Mouse (Mus musculus): ENCODE results near the gene Nxn. TPM values are rescaled to one million over a fixed set of nuclear protein-coding genes. Genes with fewer than 3 reads are reported as not detected.

The Nxn gene
- polyA plus RNA-seq, 1 experiment from 2014 or later = 52.3 TPM

DNA sequence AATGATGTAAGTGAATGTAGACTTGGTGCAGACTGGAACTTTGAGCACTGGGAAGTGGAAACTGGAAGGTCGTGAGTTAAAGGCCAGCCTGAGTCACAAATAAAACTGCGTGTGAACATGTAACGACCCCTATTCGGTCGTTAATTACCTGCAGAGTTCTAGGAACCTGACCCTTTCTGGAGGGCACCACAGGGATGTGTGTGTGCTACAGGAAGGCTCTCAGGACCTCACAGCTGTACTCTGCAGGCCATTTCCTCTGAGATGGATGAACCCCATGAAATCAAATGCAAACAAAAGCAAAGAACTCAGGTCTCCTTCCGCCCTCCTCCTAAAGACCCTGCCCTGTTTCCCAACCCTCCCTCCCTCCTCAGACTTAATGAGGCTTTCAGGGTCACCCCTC lies 89.9 kb downstream of the Nxn start:
- Histone ChIP-seq H3K36me3 (ENCODE audit: control insufficient read depth, insufficient read depth, low read length) (no peaks in the 10 kb centered on the region), H3K9me3 (ENCODE audit: control insufficient read depth, low read length) (no peaks in the 10 kb centered on the region), H3K4me1 (replicated peaks; ENCODE audit: control insufficient read depth, insufficient read depth, low read length) (peaks cover 27% of the 10 kb centered on the region), H3K27ac (ENCODE audit: low read depth, low read length) (no peak overlapping the region), H3K9ac (ENCODE audit: low read length) (no peak overlapping the region), H3K27me3 (ENCODE audit: control insufficient read depth, insufficient read depth, low read length) (no peaks in the 10 kb centered on the region), H3K4me3 (ENCODE audit: low read depth, low read length) (no peak overlapping the region), H3K4me2 (ENCODE audit: low read depth, low read length, severe bottlenecking) (no peak overlapping the region)
- DNase-seq (ENCODE audit: low spot score) (no peak), ATAC-seq (replicated peaks; ENCODE audit: low FRiP score) (no peak)
- WGBS = 31% methylated on average over 6 of the region's 6 CpGs

DNA sequence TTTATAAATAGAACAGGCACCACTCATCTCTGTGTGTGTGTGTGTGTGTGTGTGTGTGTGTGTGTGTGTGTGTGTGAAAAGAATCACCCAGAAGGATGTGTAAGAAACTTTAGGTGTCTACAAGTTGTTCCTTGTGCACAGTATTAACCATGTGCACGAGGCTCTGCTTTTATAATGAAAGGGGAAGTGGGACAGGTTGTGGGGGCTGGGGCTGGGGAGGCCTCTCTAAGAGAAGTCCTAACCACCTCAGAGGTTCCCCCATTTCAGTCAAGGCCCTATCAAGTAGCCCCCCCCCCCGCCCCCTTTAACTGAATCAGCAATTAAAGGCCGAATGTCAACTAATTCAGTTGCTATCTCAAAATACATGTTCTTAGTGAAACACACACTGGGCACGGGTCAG lies 92.2 kb downstream of the Nxn start:
- H3K4me1 ChIP-seq (replicated peaks; ENCODE audit: control insufficient read depth, insufficient read depth, low read length) = peaks cover 16% of the 10 kb centered on the region
- DNase-seq (ENCODE audit: low spot score) (no peak), ATAC-seq (replicated peaks; ENCODE audit: low FRiP score) (no peak)
- no peak overlapping the region for H3K4me2 ChIP-seq (ENCODE audit: low read depth, low read length, severe bottlenecking)
- 62% methylated on average over 4 of the region's 4 CpGs for WGBS
- no peaks in the 10 kb centered on the region for H3K9me3 ChIP-seq (ENCODE audit: control insufficient read depth, low read length)
- no peaks in the 10 kb centered on the region for H3K27me3 ChIP-seq (ENCODE audit: control insufficient read depth, insufficient read depth, low read length)
- H3K27ac ChIP-seq (ENCODE audit: low read depth, low read length) = no peak overlapping the region
- no peaks in the 10 kb centered on the region for H3K36me3 ChIP-seq (ENCODE audit: control insufficient read depth, insufficient read depth, low read length)
- no peak overlapping the region for H3K4me3 ChIP-seq (ENCODE audit: low read depth, low read length)
- H3K9ac ChIP-seq (ENCODE audit: low read length) = no peak overlapping the region

DNA sequence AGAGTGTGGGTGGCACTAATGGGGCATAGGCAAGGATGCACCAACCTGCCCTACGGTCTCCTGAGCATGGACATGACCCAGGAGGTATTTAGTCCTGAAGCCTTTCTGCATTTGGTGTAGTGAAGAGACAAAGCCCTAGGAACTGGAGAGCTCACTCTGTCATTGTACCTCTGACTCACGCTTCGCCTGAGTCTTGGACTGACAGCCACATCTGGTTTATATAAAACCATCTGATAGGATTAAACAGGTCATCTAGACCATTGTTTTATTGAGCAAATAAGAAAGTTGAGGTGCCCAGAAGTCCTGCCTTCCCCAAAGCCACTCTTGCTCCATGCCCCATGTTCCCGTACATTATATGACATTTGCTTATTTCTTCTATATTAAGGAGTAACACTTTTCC lies 93.4 kb downstream of the Nxn start:
- no peaks in the 10 kb centered on the region for H3K36me3 ChIP-seq (ENCODE audit: control insufficient read depth, insufficient read depth, low read length)
- ATAC-seq (replicated peaks; ENCODE audit: low FRiP score) (no peak), DNase-seq (ENCODE audit: low spot score) (no peak)
- H3K27me3 ChIP-seq (ENCODE audit: control insufficient read depth, insufficient read depth, low read length) = no peaks in the 10 kb centered on the region
- no peak overlapping the region for H3K4me3 ChIP-seq (ENCODE audit: low read depth, low read length)
- no peak overlapping the region for H3K4me2 ChIP-seq (ENCODE audit: low read depth, low read length, severe bottlenecking)
- no peaks in the 10 kb centered on the region for H3K9me3 ChIP-seq (ENCODE audit: control insufficient read depth, low read length)
- WGBS = 75% methylated on average over 4 of the region's 4 CpGs
- peaks cover 6% of the 10 kb centered on the region for H3K4me1 ChIP-seq (replicated peaks; ENCODE audit: control insufficient read depth, insufficient read depth, low read length)
- H3K9ac ChIP-seq (ENCODE audit: low read length) = no peak overlapping the region
- H3K27ac ChIP-seq (ENCODE audit: low read depth, low read length) = no peak overlapping the region

DNA sequence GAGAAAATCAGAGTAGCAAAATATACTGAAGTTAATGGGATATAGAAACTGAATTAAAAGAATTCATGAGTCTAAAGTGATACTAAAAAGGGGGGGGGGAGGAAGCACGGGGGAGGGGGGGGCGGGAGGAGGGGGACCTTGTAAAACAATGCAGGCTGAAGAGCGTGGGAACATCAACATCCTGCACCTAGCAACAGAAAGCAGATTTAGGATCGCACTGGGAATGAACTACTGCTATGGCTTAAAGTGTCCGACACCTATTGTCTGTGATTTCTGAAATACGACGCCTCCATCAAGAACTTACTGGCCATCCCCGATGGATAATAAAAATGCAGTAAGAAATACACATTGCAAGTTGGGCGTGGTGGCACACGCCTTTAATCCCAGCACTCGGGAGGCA lies 95.6 kb downstream of the Nxn start:
- no peak overlapping the region for H3K4me2 ChIP-seq (ENCODE audit: low read depth, low read length, severe bottlenecking)
- H3K4me3 ChIP-seq (ENCODE audit: low read depth, low read length) = no peak overlapping the region
- no peak overlapping the region for H3K9ac ChIP-seq (ENCODE audit: low read length)
- peaks cover 5% of the 10 kb centered on the region; the same call in 1 of the 2 replicates for H3K4me1 ChIP-seq (replicated peaks; ENCODE audit: control insufficient read depth, insufficient read depth, low read length)
- H3K27ac ChIP-seq (ENCODE audit: low read depth, low read length) = no peak overlapping the region
- no peak for DNase-seq (ENCODE audit: low spot score)
- no peaks in the 10 kb centered on the region for H3K36me3 ChIP-seq (ENCODE audit: control insufficient read depth, insufficient read depth, low read length)
- no peak for ATAC-seq (replicated peaks; ENCODE audit: low FRiP score)
- no peaks in the 10 kb centered on the region for H3K27me3 ChIP-seq (ENCODE audit: control insufficient read depth, insufficient read depth, low read length)
- no peaks in the 10 kb centered on the region for H3K9me3 ChIP-seq (ENCODE audit: control insufficient read depth, low read length)
- 75% methylated on average over 10 of the region's 11 CpGs for WGBS

DNA sequence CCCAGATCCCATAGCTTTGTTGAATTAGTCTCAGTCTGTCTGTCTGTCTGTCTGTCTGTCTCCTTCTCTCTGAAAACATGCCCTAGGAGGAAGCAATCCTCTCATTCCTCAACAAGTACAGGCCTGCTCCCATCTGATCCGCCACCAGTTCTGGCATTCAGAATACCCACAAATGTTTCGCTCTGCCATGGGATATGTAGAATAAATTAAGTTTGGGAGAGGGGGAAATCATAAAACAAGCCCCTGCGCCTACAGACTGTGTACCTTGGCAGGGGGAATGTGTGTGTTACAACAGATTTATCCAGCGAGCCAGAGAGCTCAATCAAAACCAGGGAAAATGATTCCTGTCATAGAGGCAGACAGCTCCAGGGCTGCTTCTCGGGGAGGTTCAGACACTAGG lies 98.1 kb downstream of the Nxn start:
- Histone ChIP-seq H3K4me1 (replicated peaks; ENCODE audit: control insufficient read depth, insufficient read depth, low read length) (peaks cover 10% of the 10 kb centered on the region), H3K4me3 (ENCODE audit: low read depth, low read length) (no peak overlapping the region), H3K4me2 (ENCODE audit: low read depth, low read length, severe bottlenecking) (no peak overlapping the region), H3K9me3 (ENCODE audit: control insufficient read depth, low read length) (no peaks in the 10 kb centered on the region), H3K36me3 (ENCODE audit: control insufficient read depth, insufficient read depth, low read length) (no peaks in the 10 kb centered on the region), H3K9ac (ENCODE audit: low read length) (no peak overlapping the region), H3K27me3 (ENCODE audit: control insufficient read depth, insufficient read depth, low read length) (no peaks in the 10 kb centered on the region), H3K27ac (ENCODE audit: low read depth, low read length) (no peak overlapping the region)
- no peak for DNase-seq (ENCODE audit: low spot score)
- 89% methylated on average over 5 of the region's 5 CpGs for WGBS
- ATAC-seq (replicated peaks; ENCODE audit: low FRiP score) = no peak

DNA sequence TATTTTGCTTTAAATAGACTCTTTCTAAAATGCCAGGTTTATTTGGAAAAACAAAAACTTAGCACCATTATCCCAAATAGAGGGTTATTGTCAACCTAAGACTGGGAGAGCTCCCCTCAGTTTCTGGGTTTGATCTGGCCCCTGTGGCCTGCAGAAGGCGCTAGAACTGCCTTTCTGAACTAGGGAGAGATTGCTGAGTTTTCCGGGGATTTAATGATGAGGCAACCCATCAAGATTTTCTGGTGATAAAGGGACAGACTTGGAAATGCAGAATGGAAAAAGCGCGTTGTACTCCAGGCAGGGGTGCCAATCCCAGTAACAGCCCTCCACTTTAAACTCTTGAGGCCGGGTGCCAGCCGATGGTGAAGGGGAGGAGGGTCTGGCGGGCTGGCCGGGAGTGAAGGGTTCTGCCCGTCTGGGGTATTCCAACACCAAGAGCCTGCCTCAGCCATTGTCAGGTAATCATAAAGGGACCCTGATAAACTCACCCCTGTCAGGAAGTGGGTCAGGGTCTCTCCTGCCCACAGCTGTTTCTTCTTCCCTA lies 100.4 kb downstream of the Nxn start:
- no peak overlapping the region for H3K9ac ChIP-seq (ENCODE audit: low read length)
- no peak overlapping the region for H3K4me2 ChIP-seq (ENCODE audit: low read depth, low read length, severe bottlenecking)
- DNase-seq (ENCODE audit: low spot score) = no peak
- H3K36me3 ChIP-seq (ENCODE audit: control insufficient read depth, insufficient read depth, low read length) = no peaks in the 10 kb centered on the region
- no peaks in the 10 kb centered on the region for H3K9me3 ChIP-seq (ENCODE audit: control insufficient read depth, low read length)
- H3K27ac ChIP-seq (ENCODE audit: low read depth, low read length) = no peak overlapping the region
- ATAC-seq (replicated peaks; ENCODE audit: low FRiP score) = no peak
- 65% methylated on average over 9 of the region's 9 CpGs for WGBS
- peaks cover 22% of the 10 kb centered on the region; the same call in 1 of the 2 replicates for H3K4me1 ChIP-seq (replicated peaks; ENCODE audit: control insufficient read depth, insufficient read depth, low read length)
- H3K4me3 ChIP-seq (ENCODE audit: low read depth, low read length) = no peak overlapping the region
- no peaks in the 10 kb centered on the region for H3K27me3 ChIP-seq (ENCODE audit: control insufficient read depth, insufficient read depth, low read length)

DNA sequence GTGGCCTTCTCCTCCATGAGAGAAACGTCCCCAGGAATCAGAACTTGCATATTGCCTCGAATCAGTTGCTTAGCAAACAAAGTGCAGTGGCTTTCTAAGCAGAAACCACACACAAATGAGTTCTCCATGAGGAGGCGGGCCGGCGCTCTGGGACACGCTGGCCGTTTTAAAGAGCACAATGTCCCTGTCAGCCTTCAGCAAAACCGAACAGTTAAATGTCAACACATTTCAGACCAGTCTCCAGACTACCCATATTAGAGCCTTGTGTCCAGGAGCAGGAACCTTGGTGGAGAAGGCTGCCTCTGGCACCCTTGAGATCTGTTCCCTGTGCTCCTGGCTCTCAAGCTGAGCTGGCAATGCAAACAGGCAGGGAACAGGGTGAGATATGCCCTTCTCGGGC lies 101.7 kb downstream of the Nxn start:
- ATAC-seq (replicated peaks; ENCODE audit: low FRiP score) (no peak), DNase-seq (ENCODE audit: low spot score) (no peak)
- H3K36me3 ChIP-seq (ENCODE audit: control insufficient read depth, insufficient read depth, low read length) = no peaks in the 10 kb centered on the region
- H3K27ac ChIP-seq (ENCODE audit: low read depth, low read length) = no peak overlapping the region
- WGBS = 61% methylated on average over 9 of the region's 9 CpGs
- H3K4me1 ChIP-seq (replicated peaks; ENCODE audit: control insufficient read depth, insufficient read depth, low read length) = peaks cover 30% of the 10 kb centered on the region
- no peaks in the 10 kb centered on the region for H3K27me3 ChIP-seq (ENCODE audit: control insufficient read depth, insufficient read depth, low read length)
- H3K9ac ChIP-seq (ENCODE audit: low read length) = no peak overlapping the region
- H3K4me2 ChIP-seq (ENCODE audit: low read depth, low read length, severe bottlenecking) = no peak overlapping the region
- H3K4me3 ChIP-seq (ENCODE audit: low read depth, low read length) = no peak overlapping the region
- no peaks in the 10 kb centered on the region for H3K9me3 ChIP-seq (ENCODE audit: control insufficient read depth, low read length)

DNA sequence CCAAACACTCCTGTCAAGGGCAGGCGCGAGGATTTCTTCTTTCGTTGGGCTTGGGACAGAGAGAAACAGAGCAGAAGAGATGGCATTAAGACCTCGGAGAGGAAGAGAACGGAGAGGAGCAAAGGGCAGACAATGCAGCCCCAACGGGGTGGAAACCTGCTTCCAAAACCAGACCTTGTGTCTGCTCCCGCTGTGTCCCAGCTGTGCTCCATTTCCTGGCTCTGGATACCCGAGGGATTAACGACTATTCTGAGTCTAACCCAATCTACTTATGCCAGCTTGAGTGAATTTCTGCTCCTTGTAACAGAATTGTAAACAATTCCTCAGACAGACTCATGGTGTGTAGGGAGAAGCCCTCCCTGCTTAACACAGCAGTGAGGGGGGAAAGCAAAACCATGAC lies 104.1 kb downstream of the Nxn start:
- WGBS = 5% methylated on average over 9 of the region's 9 CpGs
- peak overlapping the region; percentile 59 for H3K27ac ChIP-seq (ENCODE audit: low read depth, low read length)
- DNase-seq (ENCODE audit: low spot score) (no peak), ATAC-seq (replicated peaks; ENCODE audit: low FRiP score) (no peak)
- H3K4me3 ChIP-seq (ENCODE audit: low read depth, low read length) = no peak overlapping the region
- H3K36me3 ChIP-seq (ENCODE audit: control insufficient read depth, insufficient read depth, low read length) = no peaks in the 10 kb centered on the region
- H3K9me3 ChIP-seq (ENCODE audit: control insufficient read depth, low read length) = no peaks in the 10 kb centered on the region
- no peak overlapping the region for H3K9ac ChIP-seq (ENCODE audit: low read length)
- H3K4me2 ChIP-seq (ENCODE audit: low read depth, low read length, severe bottlenecking) = peak overlapping the region; percentile 18; the same call in 1 of the 2 replicates
- peaks cover 35% of the 10 kb centered on the region for H3K4me1 ChIP-seq (replicated peaks; ENCODE audit: control insufficient read depth, insufficient read depth, low read length)
- H3K27me3 ChIP-seq (ENCODE audit: control insufficient read depth, insufficient read depth, low read length) = no peaks in the 10 kb centered on the region

DNA sequence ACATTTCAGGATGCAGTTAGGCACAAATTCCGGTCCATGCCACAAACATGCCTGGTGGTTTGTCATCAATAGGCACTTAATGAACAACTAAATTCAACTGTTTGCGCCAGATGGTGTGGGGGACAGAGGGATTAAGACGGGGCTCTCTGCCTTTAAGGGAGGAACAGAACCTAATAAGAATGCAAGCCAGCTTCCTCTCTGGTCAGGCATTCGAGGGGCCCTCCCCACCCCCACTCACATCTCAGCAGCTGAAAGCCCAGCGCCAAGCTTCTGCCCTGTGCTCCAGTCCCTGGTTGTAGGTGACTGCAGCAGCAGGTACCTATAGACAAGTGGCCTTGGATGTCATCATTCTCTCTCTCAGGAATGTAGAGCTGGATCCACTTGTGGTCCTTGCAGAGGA lies 104.9 kb downstream of the Nxn start:
- DNase-seq (ENCODE audit: low spot score) = no peak

More for the DNA sequence above, 104.9 kb downstream of the Nxn start:
- Histone ChIP-seq H3K9ac (ENCODE audit: low read length) (no peak overlapping the region), H3K9me3 (ENCODE audit: control insufficient read depth, low read length) (no peaks in the 10 kb centered on the region), H3K4me3 (ENCODE audit: low read depth, low read length) (no peak overlapping the region), H3K27me3 (ENCODE audit: control insufficient read depth, insufficient read depth, low read length) (no peaks in the 10 kb centered on the region), H3K36me3 (ENCODE audit: control insufficient read depth, insufficient read depth, low read length) (no peaks in the 10 kb centered on the region), H3K4me2 (ENCODE audit: low read depth, low read length, severe bottlenecking) (no peak overlapping the region), H3K27ac (ENCODE audit: low read depth, low read length) (peak overlapping the region; percentile 59), H3K4me1 (replicated peaks; ENCODE audit: control insufficient read depth, insufficient read depth, low read length) (peaks cover 35% of the 10 kb centered on the region)
- 18% methylated on average over 5 of the region's 5 CpGs for WGBS
- no peak for ATAC-seq (replicated peaks; ENCODE audit: low FRiP score)

Measured in forebrain, embryonic 11.5 days (tissue).